Mouse (Mus musculus): Measurements from ENCODE around the gene Il5.

- TF ChIP-seq CTCF (IDR thresholded peaks at IDR 0.05; ENCODE audit: borderline replicate concordance, insufficient read depth, low read depth, low read length) = no peak
- 0 out of 2 replicates have a peak, but pooled peaks have one; percentile 16 for TF ChIP-seq POLR2A (IDR thresholded peaks at IDR 0.05; ENCODE audit: borderline replicate concordance, insufficient read depth, low read length)
Observed at GRCm38 (mm10) chr11:53769760-53770124, 49.1 kb downstream of the Il5 start, which contains the start of gene Irf1.
